Mouse (Mus musculus) effector memory CD4-positive, alpha-beta T cell, adult 7 months (primary cell): Measurements from ENCODE around the gene Khsrp. TPM values are rescaled to one million over a fixed set of nuclear protein-coding genes. Genes with fewer than 3 reads are reported as not detected.

Source experiments
- polyA plus RNA-seq: library from polyadenylated mRNA; unstranded; fragments of 100-300 nt; shearing (Covaris generic); gene quantifications from one replicate; pipeline ENCODE4 v1.2.1, GENCODE M21; 2017

Khsrp gene
- polyA plus RNA-seq: 33.8 TPM

DNA sequence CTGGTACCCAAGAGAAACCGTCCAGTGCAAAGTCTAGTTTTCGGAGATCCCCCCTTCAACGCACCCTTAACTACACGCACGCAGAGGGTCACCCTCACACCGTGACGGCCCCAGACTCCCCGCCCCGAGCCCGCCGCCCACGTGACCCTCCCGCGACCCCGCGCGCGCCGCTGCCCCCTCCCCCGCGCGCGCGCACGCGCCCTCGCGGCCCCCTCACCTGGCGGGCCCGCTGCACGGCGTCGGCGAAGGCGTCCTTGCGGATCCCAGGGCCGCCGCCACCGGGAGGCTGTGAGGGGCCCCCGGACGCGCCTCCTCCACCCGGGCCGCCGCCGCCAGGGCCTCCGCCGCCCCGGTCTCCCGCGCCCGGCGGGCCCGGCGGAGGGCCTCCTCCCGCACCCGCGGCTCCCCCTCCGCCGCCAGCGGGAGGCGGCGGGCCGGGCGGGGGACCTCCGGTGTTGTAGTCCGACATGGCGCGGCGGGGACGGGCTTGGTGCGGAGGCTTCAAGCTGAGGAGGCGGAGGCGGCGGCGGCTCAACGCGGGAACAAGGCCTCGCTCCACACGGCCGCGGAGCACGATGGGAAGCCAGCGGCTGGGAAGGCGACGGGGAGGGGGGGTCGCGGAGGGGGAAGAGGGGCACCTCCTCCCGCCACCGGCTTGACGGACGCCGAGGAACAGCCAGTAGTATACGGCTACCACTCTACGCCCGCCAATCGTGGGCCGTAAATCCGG is at the start of gene Khsrp:
Gene Khsrp, minus strand, starts transcription at position 592 of the 730 bp plus-strand sequence.

GRCm38 (mm10) chr17:57078336-57078735 is 47.0 kb upstream of the Khsrp start, which contains the start of gene Dennd1c:
TSS of gene Dennd1c (minus strand) at chr17:57078514.

GRCm38 (mm10) chr17:57059486-57059977 is 28.2 kb upstream of the Khsrp start, which contains the start of gene Slc25a23:
TSS of gene Slc25a23 (minus strand) at chr17:57059863.

DNA sequence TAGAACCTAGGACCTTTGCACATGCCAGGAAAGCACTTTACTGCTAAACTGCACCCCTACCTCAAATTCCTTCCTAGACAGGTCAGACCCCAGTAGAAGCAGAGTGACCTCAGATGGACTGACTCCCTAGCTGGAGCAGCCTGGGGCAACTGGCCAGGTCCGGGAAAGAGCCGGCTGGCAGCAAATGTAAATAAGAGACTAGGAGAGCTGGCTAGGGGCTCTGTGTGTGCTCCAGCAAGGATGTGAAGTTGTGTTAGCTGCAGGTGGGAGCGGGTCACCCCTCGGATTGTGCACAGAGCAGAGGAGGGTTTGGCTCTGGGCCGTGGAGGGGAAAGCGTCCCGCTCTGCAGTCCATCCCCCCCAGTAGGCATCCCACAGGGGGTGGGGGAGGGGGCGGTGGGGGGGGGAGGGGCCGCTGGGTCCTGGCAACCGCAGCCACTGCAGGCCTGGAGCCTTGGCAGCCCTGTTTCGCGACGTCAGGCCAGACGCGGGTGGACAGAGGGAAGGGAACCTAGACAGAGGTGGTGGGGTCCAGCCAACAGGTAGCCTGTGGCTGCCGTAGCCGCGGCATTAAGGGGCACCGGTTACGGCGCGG is 27.7 kb upstream of the Khsrp start, which contains the start of gene Crb3:
Gene Crb3, plus strand, starts transcription at position 215 of the 595 bp plus-strand sequence.

DNA sequence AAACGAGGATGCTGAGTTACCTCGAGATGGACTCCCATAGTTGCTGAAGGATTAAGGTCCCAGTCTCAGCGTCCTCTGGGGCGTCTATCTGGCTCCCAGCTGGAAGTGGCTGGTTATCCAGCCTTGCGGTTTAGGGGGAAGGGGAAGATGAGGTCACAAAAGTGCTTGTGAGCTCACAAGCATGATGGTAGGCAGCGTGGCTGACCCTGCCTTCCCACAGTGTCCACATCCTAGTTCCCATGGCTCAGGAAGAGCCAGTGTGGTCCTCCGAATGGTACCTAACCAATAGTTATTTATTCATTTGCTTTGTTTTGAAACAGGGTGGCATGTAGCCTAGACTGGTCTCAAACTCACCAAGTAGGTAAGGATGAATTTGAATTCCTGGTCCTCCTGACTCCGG is 10.2 kb upstream of the Khsrp start, which contains the start of gene Slc25a41:
Gene Slc25a41, minus strand, starts transcription at position 101 of the 400 bp plus-strand sequence.

GRCm38 (mm10) chr17:57011236-57012141 is 19.8 kb downstream of the Khsrp start, which contains the start of the genes Gtf2f1 and Gm17949:
TSS of gene Gtf2f1 (minus strand) at chr17:57011288.
TSS of gene Gm17949 (plus strand) at chr17:57011469.

GRCm38 (mm10) chr17:56999968-57000609 is 31.2 kb downstream of the Khsrp start, which contains the start of gene Pspn:
TSS of gene Pspn (minus strand) at chr17:57000018.

DNA sequence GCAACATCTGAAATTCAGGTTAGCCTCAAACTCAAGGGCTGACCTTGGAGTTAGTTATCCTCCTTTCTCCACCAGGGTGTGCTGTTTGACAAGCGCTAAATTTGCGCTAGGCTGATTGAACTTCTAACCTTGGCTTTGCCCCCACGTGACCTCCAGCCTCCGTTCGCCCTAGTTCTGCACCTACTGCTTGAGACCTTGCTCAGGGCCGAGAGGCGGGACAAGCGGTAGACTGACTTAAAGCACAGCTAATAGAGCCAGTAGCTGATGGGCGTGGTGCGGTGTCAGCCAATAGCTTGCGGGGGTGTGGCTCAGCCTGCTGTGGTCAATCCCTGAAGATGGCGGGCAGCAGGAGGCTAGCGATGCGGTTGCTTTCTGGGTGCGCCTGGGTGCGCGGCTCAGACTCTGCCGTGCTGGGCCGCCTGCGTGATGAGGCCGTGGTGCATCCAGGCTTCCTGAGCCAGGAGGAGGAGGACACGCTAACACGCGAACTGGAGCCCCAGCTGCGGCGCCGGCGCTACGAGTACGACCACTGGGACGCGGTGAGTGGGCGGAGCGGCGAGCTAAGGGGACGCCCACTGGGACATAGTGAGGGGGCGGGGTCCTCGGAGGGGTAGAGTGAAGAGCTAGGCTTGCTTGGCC is 34.2 kb downstream of the Khsrp start, which contains the start of gene Alkbh7:
Gene Alkbh7, plus strand, starts transcription at position 311 of the 639 bp plus-strand sequence.

GRCm38 (mm10) chr17:56990115-56990746 is 41.1 kb downstream of the Khsrp start, which contains the start of gene Clpp:
TSS of gene Clpp (plus strand) at chr17:56990305.

DNA sequence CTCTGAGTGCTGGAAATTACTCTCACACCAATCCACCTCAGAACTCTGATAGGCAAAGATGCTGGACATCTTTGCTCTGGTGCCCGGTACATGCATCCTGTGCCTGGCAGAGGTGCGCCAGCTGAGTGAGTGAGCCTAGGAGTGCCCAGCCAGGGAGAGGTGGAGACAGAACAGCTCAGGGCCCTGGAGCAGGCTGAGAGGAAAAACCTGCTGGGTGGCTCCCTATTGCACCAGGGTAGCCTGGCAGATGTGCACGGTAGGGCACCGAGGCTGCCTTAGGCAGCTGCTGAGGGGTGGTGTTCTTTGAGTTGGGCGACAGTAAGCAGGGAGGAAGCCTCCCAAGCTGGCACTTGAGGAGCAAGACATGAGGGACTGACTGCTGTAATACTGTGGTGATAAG is 49.3 kb downstream of the Khsrp start, which contains the start of gene Acer1:
Gene Acer1, minus strand, starts transcription at position 114 of the 400 bp plus-strand sequence.

Other genes starting within 250 kb of the Khsrp start
- 1.6 TPM for gene Rfx2, start 200.5 kb downstream of the Khsrp start, polyA plus RNA-seq
- 0.15 TPM for gene Acsbg2, start 157.1 kb downstream of the Khsrp start, polyA plus RNA-seq
- gene 1700061G19Rik, start 156.0 kb downstream of the Khsrp start, polyA plus RNA-seq: 0.41 TPM
- 26.4 TPM for gene Mllt1, start 96.1 kb downstream of the Khsrp start, polyA plus RNA-seq
- gene Acer1, start 49.4 kb downstream of the Khsrp start, polyA plus RNA-seq: not detected
- 47.3 TPM for gene Clpp, start 41.2 kb downstream of the Khsrp start, polyA plus RNA-seq
- 8.6 TPM for gene Alkbh7, start 34.2 kb downstream of the Khsrp start, polyA plus RNA-seq
- not detected for gene Pspn, start 31.5 kb downstream of the Khsrp start, polyA plus RNA-seq
- 68.1 TPM for gene Gtf2f1, start 20.2 kb downstream of the Khsrp start, polyA plus RNA-seq
- 0.66 TPM for gene Gm17949, start 20.1 kb downstream of the Khsrp start, polyA plus RNA-seq
- gene Slc25a41, start 10.1 kb upstream of the Khsrp start, polyA plus RNA-seq: not detected
- gene Crb3, start 27.6 kb upstream of the Khsrp start, polyA plus RNA-seq: 9.6 TPM
- 6.1 TPM for gene Slc25a23, start 28.3 kb upstream of the Khsrp start, polyA plus RNA-seq
- gene Dennd1c, start 47.0 kb upstream of the Khsrp start, polyA plus RNA-seq: 183 TPM
- gene Tubb4a, start 56.3 kb upstream of the Khsrp start, polyA plus RNA-seq: 0.73 TPM
- 36.0 TPM for gene Tnfsf9, start 73.8 kb upstream of the Khsrp start, polyA plus RNA-seq
- 1.1 TPM for gene Cd70, start 118.3 kb upstream of the Khsrp start, polyA plus RNA-seq
- 15.3 TPM for gene Tnfsf14, start 162.7 kb upstream of the Khsrp start, polyA plus RNA-seq
- gene C3, start 196.6 kb upstream of the Khsrp start, polyA plus RNA-seq: 0.24 TPM
- 50.0 TPM for gene Gpr108, start 216.9 kb upstream of the Khsrp start, polyA plus RNA-seq
- gene Trip10, start 217.9 kb upstream of the Khsrp start, polyA plus RNA-seq: 9.0 TPM
- gene Vav1, start 247.6 kb upstream of the Khsrp start, polyA plus RNA-seq: 154 TPM